In the genomic region with DNA sequence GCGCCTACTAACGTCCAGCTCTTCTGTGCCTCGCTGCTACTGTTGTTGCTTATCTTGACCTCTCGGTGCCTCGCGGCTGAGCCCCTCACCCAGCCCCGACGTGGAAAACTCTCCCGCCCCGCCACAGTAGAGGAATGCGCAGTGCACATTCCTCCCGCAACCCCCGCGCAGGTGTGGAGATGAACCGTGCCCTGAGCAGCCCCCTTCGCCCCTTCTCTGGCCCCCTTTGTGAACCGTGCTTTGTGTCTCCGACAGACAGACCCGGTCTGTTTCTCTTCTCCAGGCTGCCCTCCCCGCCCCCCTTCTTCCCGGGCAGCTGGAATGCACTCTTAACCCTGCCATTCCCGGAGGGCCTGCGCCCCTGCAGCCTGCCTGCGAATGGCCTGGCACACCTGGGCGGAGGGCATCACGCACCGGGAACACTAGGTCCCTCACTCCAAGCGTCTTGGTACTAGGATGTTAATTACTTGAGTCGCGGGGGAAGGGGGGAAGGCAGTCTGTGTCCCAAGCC, we compare ENCODE assay signal across 8 mouse cellular contexts. TPM values are rescaled to one million over a fixed set of nuclear protein-coding genes. Genes with fewer than 3 reads are reported as not detected.
DNase-seq lines count a peak whose midpoint lies in the region; ATAC-seq and TF ChIP-seq lines count a peak whose summit lies in the region.

No protein-coding gene starts in this region.

- intact Hi-C loops in gastrocnemius, adult 2 months (cut with DNase I): no loop called here
- intact Hi-C loops in left cerebral cortex, postnatal 4 days (cut with DNase I): no loop called here

- no peak for DNase-seq in gastrocnemius, adult 2 months
- DNase-seq in gastrocnemius, adult 18-20 months (ENCODE audit: low spot score): no peak
- peak; percentile 77 for DNase-seq in forebrain, embryonic 11.5 days (ENCODE audit: low spot score)
- peak; percentile 79 for DNase-seq in mesoderm, embryonic 11.5 days (ENCODE audit: low read depth, low spot score)
- DNase-seq in left cerebral cortex, postnatal 4 days: no peak
- DNase-seq in adrenal gland, adult 2 months: no peak
- no peak for DNase-seq in cerebellum, adult 18-20 months

- H3K27ac ChIP-seq in gastrocnemius, adult 2 months: no peak overlapping the region
- no peak overlapping the region for H3K27ac ChIP-seq in forebrain, embryonic 11.5 days (ENCODE audit: low read depth, low read length)
- H3K27ac ChIP-seq in kidney, embryonic 14.5 days (ENCODE audit: low read depth, low read length): peak overlapping the region; percentile 87

- H3K4me1 ChIP-seq in forebrain, embryonic 11.5 days (replicated peaks; ENCODE audit: control insufficient read depth, insufficient read depth, low read length): peaks cover 17% of the 10 kb centered on the region
- peaks cover 28% of the 10 kb centered on the region for H3K4me1 ChIP-seq in kidney, embryonic 14.5 days (ENCODE audit: control insufficient read depth, insufficient read depth, low read length)

- H3K9ac ChIP-seq in forebrain, embryonic 11.5 days (ENCODE audit: low read length): peak overlapping the region; percentile 24; the same call in 1 of the 2 replicates
- peak overlapping the region; percentile 69 for H3K9ac ChIP-seq in kidney, embryonic 14.5 days (ENCODE audit: low read depth, low read length)

- peak overlapping the region; percentile 65 for H3K4me3 ChIP-seq in gastrocnemius, adult 2 months
- H3K4me3 ChIP-seq in forebrain, embryonic 11.5 days (ENCODE audit: low read depth, low read length): peak overlapping the region; percentile 33
- H3K4me3 ChIP-seq in kidney, embryonic 14.5 days (ENCODE audit: low read length): peak overlapping the region; percentile 52

- H3K4me2 ChIP-seq in forebrain, embryonic 11.5 days (ENCODE audit: low read depth, low read length, severe bottlenecking): peak overlapping the region; percentile 48
- peak overlapping the region; percentile 51 for H3K4me2 ChIP-seq in kidney, embryonic 14.5 days (replicated peaks; ENCODE audit: low read depth, low read length)

- ATAC-seq in forebrain, embryonic 11.5 days (replicated peaks; ENCODE audit: low FRiP score): no peak
- peak; percentile 53 for ATAC-seq in kidney, embryonic 14.5 days (ENCODE audit: low FRiP score, low TSS enrichment)

- peaks cover 50% of the 10 kb centered on the region for H3K27me3 ChIP-seq in forebrain, embryonic 11.5 days (ENCODE audit: control insufficient read depth, insufficient read depth, low read length)
- H3K27me3 ChIP-seq in kidney, embryonic 14.5 days (ENCODE audit: control insufficient read depth, insufficient read depth, low read length): peaks cover 8% of the 10 kb centered on the region; the same call in 1 of the 2 replicates

- H3K9me3 ChIP-seq in forebrain, embryonic 11.5 days (ENCODE audit: control insufficient read depth, low read length): no peaks in the 10 kb centered on the region
- no peaks in the 10 kb centered on the region for H3K9me3 ChIP-seq in kidney, embryonic 14.5 days (ENCODE audit: control insufficient read depth, low read length)

- 1% methylated on average over 30 of the region's 30 CpGs for WGBS in forebrain, embryonic 11.5 days
- under 1% methylated on average over 30 of the region's 30 CpGs for WGBS in kidney, embryonic 14.5 days

- H3K36me3 ChIP-seq in forebrain, embryonic 11.5 days (ENCODE audit: control insufficient read depth, insufficient read depth, low read length): no peaks in the 10 kb centered on the region
- no peaks in the 10 kb centered on the region for H3K36me3 ChIP-seq in kidney, embryonic 14.5 days (ENCODE audit: control insufficient read depth, insufficient read depth, low read length)

- TF ChIP-seq CTCF in gastrocnemius, adult 2 months (IDR thresholded peaks at IDR 0.05): no peak

RNA-seq across cellular contexts. Expression of gene Cdh3, which starts 0.9 kb away (rescaled TPM):
- under 1 TPM in 1 of 2 experiments, not detected in 1; 0.06 TPM for total RNA-seq in gastrocnemius, adult 2 months (2021)
- not detected for total RNA-seq in gastrocnemius, adult 18-20 months (2021)
- polyA plus RNA-seq in forebrain, embryonic 11.5 days (2014; fragmentation: Nextera tagmentation; extraction: Ambion mirVana): 3.8 and 4.8 TPM in 2 replicates
- 18.2 and 21.1 TPM in 2 replicates for polyA plus RNA-seq in kidney, embryonic 14.5 days (2014; fragmentation: Nextera tagmentation; extraction: Ambion mirVana)
- under 1 TPM; 0.28 to 0.46 TPM for total RNA-seq in left cerebral cortex, postnatal 4 days (2021)
- under 1 TPM; 0.55 to 0.93 TPM for total RNA-seq in adrenal gland, adult 2 months (2021)
- polyA plus RNA-seq in adrenal gland, adult 2 months (2012; rRNA removed): 0.19 and 0.30 TPM in 2 replicates

RNA-seq across cellular contexts. Expression of gene 6030452D12Rik, which starts 11.3 kb away (rescaled TPM):
- total RNA-seq in gastrocnemius, adult 2 months (2021): not detected
- not detected for total RNA-seq in gastrocnemius, adult 18-20 months (2021)
- polyA plus RNA-seq in forebrain, embryonic 11.5 days (2014; fragmentation: Nextera tagmentation; extraction: Ambion mirVana): not detected in 2 replicates
- not detected in 2 replicates for polyA plus RNA-seq in kidney, embryonic 14.5 days (2014; fragmentation: Nextera tagmentation; extraction: Ambion mirVana)
- total RNA-seq in left cerebral cortex, postnatal 4 days (2021): not detected
- not detected for total RNA-seq in adrenal gland, adult 2 months (2021)
- polyA plus RNA-seq in adrenal gland, adult 2 months (2012; rRNA removed): not detected in 2 replicates

Comparison
In these comparisons a context has a peak if more than half of its experiments do, and no peak if none do; other contexts are left out.
1. DNase-seq: peak in forebrain, embryonic 11.5 days (single experiment) and mesoderm, embryonic 11.5 days (single experiment); none in gastrocnemius, adult 2 months (single experiment), gastrocnemius, adult 18-20 months (single experiment), left cerebral cortex, postnatal 4 days (single experiment), adrenal gland, adult 2 months (single experiment) and cerebellum, adult 18-20 months (0 of 2).
2. Peak in every context shown above with its lines, with median percentiles within 50 percentile points of each other: H3K4me3 ChIP-seq.